Mouse (Mus musculus) bone marrow macrophage, adult 2 months (primary cell): Measurements from ENCODE around the gene Nup153.

Source experiments
- CTCF ChIP-seq: IDR thresholded peaks from 2 replicates; pipeline ENCODE4 v1.5.1; 2012; ENCODE audit warnings: low read depth, mild to moderate bottlenecking, low read length, moderate library complexity
- POLR2A ChIP-seq: IDR thresholded peaks from 2 replicates; pipeline ENCODE4 v1.6.1; 2012; ENCODE audit warnings: mild to moderate bottlenecking, low read depth, low read length, borderline replicate concordance

GRCm38 (mm10) chr13:46726288-46727037 lies 1.3 kb downstream of the Nup153 start:
- TF ChIP-seq POLR2A (no peak), CTCF (no peak)
